Mouse (Mus musculus): ENCODE measurements at regions not wholly inside any gene's neighbourhood (a gene's known extent, or its start where the extent isn't known, plus 50 kb on each side); places are given as distances from the start of the nearest gene placed in this dataset.
"Not testable (repeated sequence)": the region's sequence is repeated elsewhere in the genome, so short reads cannot be mapped to it uniquely, and the experiment has no call there.

GRCm38 (mm10) chr2:109402556-109402955, 122.0 kb upstream of the Mettl15 start:
- TF ChIP-seq POLR2A (IDR thresholded peaks at IDR 0.05; ENCODE audit: borderline replicate concordance, insufficient read depth, low read length) (no peak), CTCF (IDR thresholded peaks at IDR 0.05; ENCODE audit: borderline replicate concordance, insufficient read depth, low read depth, low read length) (no peak)
- Histone ChIP-seq H3K27me3 (ENCODE audit: control insufficient read depth, insufficient read depth, low read length) (no peaks in the 10 kb centered on the region), H3K27ac (ENCODE audit: insufficient read depth, low read length) (no peak overlapping the region), H3K4me3 (replicated peaks; ENCODE audit: insufficient read depth, low read depth, low read length) (no peak overlapping the region), H3K4me1 (ENCODE audit: control insufficient read depth, insufficient read depth, low read length) (no peaks in the 10 kb centered on the region)
- no peak for DNase-seq
- WGBS, result 81% methylated on average over 1 of the region's 1 CpGs

GRCm38 (mm10) chr2:109404262-109404661, 123.7 kb upstream of the Mettl15 start:
- WGBS, result 77% methylated on average over 3 of the region's 3 CpGs
- H3K27me3 ChIP-seq (ENCODE audit: control insufficient read depth, insufficient read depth, low read length), result no peaks in the 10 kb centered on the region
- no peak overlapping the region for H3K27ac ChIP-seq (ENCODE audit: insufficient read depth, low read length)
- H3K4me3 ChIP-seq (replicated peaks; ENCODE audit: insufficient read depth, low read depth, low read length), result no peak overlapping the region
- DNase-seq, result no peak
- H3K4me1 ChIP-seq (ENCODE audit: control insufficient read depth, insufficient read depth, low read length), result no peaks in the 10 kb centered on the region
- TF ChIP-seq POLR2A (IDR thresholded peaks at IDR 0.05; ENCODE audit: borderline replicate concordance, insufficient read depth, low read length) (no peak), CTCF (IDR thresholded peaks at IDR 0.05; ENCODE audit: borderline replicate concordance, insufficient read depth, low read depth, low read length) (no peak)

GRCm38 (mm10) chr2:109406591-109407079, 126.1 kb upstream of the Mettl15 start:
- WGBS, result 80% methylated on average over 7 of the region's 7 CpGs
- H3K27me3 ChIP-seq (ENCODE audit: control insufficient read depth, insufficient read depth, low read length), result no peaks in the 10 kb centered on the region
- H3K4me1 ChIP-seq (ENCODE audit: control insufficient read depth, insufficient read depth, low read length), result no peaks in the 10 kb centered on the region
- TF ChIP-seq CTCF (IDR thresholded peaks at IDR 0.05; ENCODE audit: borderline replicate concordance, insufficient read depth, low read depth, low read length) (no peak), POLR2A (IDR thresholded peaks at IDR 0.05; ENCODE audit: borderline replicate concordance, insufficient read depth, low read length) (no peak)
- H3K27ac ChIP-seq (ENCODE audit: insufficient read depth, low read length), result no peak overlapping the region
- H3K4me3 ChIP-seq (replicated peaks; ENCODE audit: insufficient read depth, low read depth, low read length), result no peak overlapping the region
- DNase-seq, result no peak

GRCm38 (mm10) chr2:109420098-109420497, 139.6 kb upstream of the Mettl15 start:
- Histone ChIP-seq H3K27ac (ENCODE audit: insufficient read depth, low read length) (no peak overlapping the region), H3K27me3 (ENCODE audit: control insufficient read depth, insufficient read depth, low read length) (no peaks in the 10 kb centered on the region), H3K4me1 (ENCODE audit: control insufficient read depth, insufficient read depth, low read length) (no peaks in the 10 kb centered on the region), H3K4me3 (replicated peaks; ENCODE audit: insufficient read depth, low read depth, low read length) (no peak overlapping the region)
- no peak for DNase-seq
- TF ChIP-seq CTCF (IDR thresholded peaks at IDR 0.05; ENCODE audit: borderline replicate concordance, insufficient read depth, low read depth, low read length) (no peak), POLR2A (IDR thresholded peaks at IDR 0.05; ENCODE audit: borderline replicate concordance, insufficient read depth, low read length) (no peak)

- no peaks in the 10 kb centered on the region for H3K4me1 ChIP-seq (ENCODE audit: control insufficient read depth, insufficient read depth, low read length)
- WGBS, result 96% methylated on average over 3 of the region's 3 CpGs
- H3K27me3 ChIP-seq (ENCODE audit: control insufficient read depth, insufficient read depth, low read length), result no peaks in the 10 kb centered on the region
- no peak overlapping the region for H3K27ac ChIP-seq (ENCODE audit: insufficient read depth, low read length)
- no peak overlapping the region for H3K4me3 ChIP-seq (replicated peaks; ENCODE audit: insufficient read depth, low read depth, low read length)
- DNase-seq, result no peak
- TF ChIP-seq CTCF (IDR thresholded peaks at IDR 0.05; ENCODE audit: borderline replicate concordance, insufficient read depth, low read depth, low read length) (no peak), POLR2A (IDR thresholded peaks at IDR 0.05; ENCODE audit: borderline replicate concordance, insufficient read depth, low read length) (no peak)
Observed at GRCm38 (mm10) chr2:109431183-109431582, 150.6 kb upstream of the Mettl15 start.

GRCm38 (mm10) chr2:109442551-109443120, 162.1 kb upstream of the Mettl15 start:
- DNase-seq, result no peak

GRCm38 (mm10) chr2:109443521-109444066, 163.0 kb upstream of the Mettl15 start:
- DNase-seq, result no peak
- WGBS, result 80% methylated on average over 3 of the region's 3 CpGs
- Histone ChIP-seq H3K27me3 (ENCODE audit: control insufficient read depth, insufficient read depth, low read length) (no peaks in the 10 kb centered on the region), H3K27ac (ENCODE audit: insufficient read depth, low read length) (no peak overlapping the region), H3K4me1 (ENCODE audit: control insufficient read depth, insufficient read depth, low read length) (no peaks in the 10 kb centered on the region), H3K4me3 (replicated peaks; ENCODE audit: insufficient read depth, low read depth, low read length) (no peak overlapping the region)
- no peak for TF ChIP-seq POLR2A (IDR thresholded peaks at IDR 0.05; ENCODE audit: borderline replicate concordance, insufficient read depth, low read length)
- TF ChIP-seq CTCF (IDR thresholded peaks at IDR 0.05; ENCODE audit: borderline replicate concordance, insufficient read depth, low read depth, low read length), result no peak

More at GRCm38 (mm10) chr2:109442551-109443120, 162.1 kb upstream of the Mettl15 start:
- no peaks in the 10 kb centered on the region for H3K27me3 ChIP-seq (ENCODE audit: control insufficient read depth, insufficient read depth, low read length)
- 44% methylated on average over 3 of the region's 3 CpGs for WGBS
- no peak overlapping the region for H3K27ac ChIP-seq (ENCODE audit: insufficient read depth, low read length)
- no peak overlapping the region for H3K4me3 ChIP-seq (replicated peaks; ENCODE audit: insufficient read depth, low read depth, low read length)
- TF ChIP-seq CTCF (IDR thresholded peaks at IDR 0.05; ENCODE audit: borderline replicate concordance, insufficient read depth, low read depth, low read length) (no peak), POLR2A (IDR thresholded peaks at IDR 0.05; ENCODE audit: borderline replicate concordance, insufficient read depth, low read length) (no peak)
- no peaks in the 10 kb centered on the region for H3K4me1 ChIP-seq (ENCODE audit: control insufficient read depth, insufficient read depth, low read length)

GRCm38 (mm10) chr2:109462246-109462645, 181.7 kb upstream of the Mettl15 start:
- WGBS, result 91% methylated on average over 1 of the region's 1 CpGs
- not testable (repeated sequence) for H3K4me1 ChIP-seq (ENCODE audit: control insufficient read depth, insufficient read depth, low read length); H3K27ac ChIP-seq (ENCODE audit: insufficient read depth, low read length); DNase-seq; H3K27me3 ChIP-seq (ENCODE audit: control insufficient read depth, insufficient read depth, low read length); H3K4me3 ChIP-seq (replicated peaks; ENCODE audit: insufficient read depth, low read depth, low read length)

Measured in cerebellum, adult 2 months (tissue).